Mouse (Mus musculus): ENCODE results near the gene Cnppd1. TPM values are rescaled to one million over a fixed set of nuclear protein-coding genes. Genes with fewer than 3 reads are reported as not detected.

The Cnppd1 gene
- total and polyA plus RNA-seq, 2 experiments = 26.4 to 44.3 TPM

DNA sequence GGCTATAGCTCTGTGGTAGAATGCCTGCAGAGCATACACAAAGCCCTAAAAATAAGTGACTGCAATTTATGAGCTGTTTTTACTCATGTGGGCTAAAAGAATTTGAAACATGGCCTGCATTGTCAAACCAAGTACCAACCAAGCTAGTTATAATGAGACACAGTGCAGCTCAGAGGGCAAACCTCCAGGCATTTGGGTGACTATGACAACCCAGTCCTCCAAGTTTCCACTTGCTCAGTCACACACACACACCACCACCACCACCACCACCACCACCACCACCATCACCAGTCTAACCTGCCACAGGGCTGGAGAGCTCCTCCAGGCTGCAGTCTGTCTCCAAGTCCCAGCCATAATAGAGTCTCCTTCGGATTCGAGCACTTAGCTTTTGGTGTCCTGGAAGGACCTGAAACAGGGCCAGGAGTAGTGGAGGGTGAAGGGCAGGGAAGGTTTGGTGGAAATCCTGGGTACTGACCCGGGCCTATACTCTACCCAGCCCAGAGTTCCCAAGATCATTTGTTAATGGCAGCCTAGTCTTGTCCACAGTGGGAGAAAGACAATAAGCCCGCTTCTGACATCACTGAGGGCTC is 1.8 kb downstream of the Cnppd1 start:
- H3K4me1 ChIP-seq (ENCODE audit: control insufficient read depth, insufficient read depth, low read length) = peaks cover 20% of the 10 kb centered on the region
- TF ChIP-seq CTCF (IDR thresholded peaks at IDR 0.05; ENCODE audit: low read depth, low read length) (no peak), POLR2A (IDR thresholded peaks at IDR 0.05; ENCODE audit: extremely low read depth, insufficient read depth, low read length) (no peak)
- peaks cover 37% of the 10 kb centered on the region for H3K36me3 ChIP-seq (ENCODE audit: control insufficient read depth, insufficient read depth, low read length)
- H3K27ac ChIP-seq (replicated peaks; ENCODE audit: insufficient read depth, low read depth, low read length) = peak overlapping the region; percentile 100
- H3K79me2 ChIP-seq (ENCODE audit: control insufficient read depth, insufficient read depth, low read length) = peaks cover 15% of the 10 kb centered on the region; the same call in 1 of the 2 replicates
- WGBS = 11% methylated on average over 4 of the region's 4 CpGs
- H3K27me3 ChIP-seq (ENCODE audit: control insufficient read depth, insufficient read depth, low read length) = no peaks in the 10 kb centered on the region
- no peak for DNase-seq (ENCODE audit: extremely low read depth, low read depth, low spot score)
- peak overlapping the region; percentile 95 for H3K9ac ChIP-seq (ENCODE audit: low read depth, low read length)
- H3K4me3 ChIP-seq (ENCODE audit: insufficient read depth, low read depth, low read length) = peak overlapping the region; percentile 92

DNA sequence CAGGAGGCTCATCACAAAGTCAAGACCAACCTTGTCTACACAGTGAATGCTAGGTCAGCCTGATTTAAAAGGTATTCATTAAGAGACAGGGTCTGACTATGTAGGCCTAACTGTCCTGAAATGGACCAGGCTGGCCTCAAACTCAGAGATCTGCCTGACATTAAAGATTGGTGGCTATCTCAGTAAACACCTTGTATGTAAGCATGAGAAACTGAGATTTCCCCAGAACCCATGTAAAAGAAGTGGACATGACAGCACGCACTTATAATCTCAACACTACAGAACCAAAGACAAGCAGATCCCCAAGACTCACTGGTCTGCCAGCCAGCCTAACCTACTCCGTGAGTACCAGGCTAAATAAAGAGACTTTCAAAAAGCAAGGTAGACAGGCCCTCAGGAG is 4.1 kb downstream of the Cnppd1 start:
- Histone ChIP-seq H3K79me2 (ENCODE audit: control insufficient read depth, insufficient read depth, low read length) (peaks cover 3% of the 10 kb centered on the region; the same call in 1 of the 2 replicates), H3K9ac (ENCODE audit: low read depth, low read length) (no peak overlapping the region), H3K27me3 (ENCODE audit: control insufficient read depth, insufficient read depth, low read length) (no peaks in the 10 kb centered on the region), H3K27ac (replicated peaks; ENCODE audit: insufficient read depth, low read depth, low read length) (no peak overlapping the region), H3K4me1 (ENCODE audit: control insufficient read depth, insufficient read depth, low read length) (peaks cover 6% of the 10 kb centered on the region), H3K36me3 (ENCODE audit: control insufficient read depth, insufficient read depth, low read length) (peaks cover 26% of the 10 kb centered on the region), H3K4me3 (ENCODE audit: insufficient read depth, low read depth, low read length) (no peak overlapping the region)
- no peak for DNase-seq (ENCODE audit: extremely low read depth, low read depth, low spot score)
- TF ChIP-seq CTCF (IDR thresholded peaks at IDR 0.05; ENCODE audit: low read depth, low read length) = no peak
- no peak for TF ChIP-seq POLR2A (IDR thresholded peaks at IDR 0.05; ENCODE audit: extremely low read depth, insufficient read depth, low read length)
- 95% methylated on average over 2 of the region's 2 CpGs for WGBS

DNA sequence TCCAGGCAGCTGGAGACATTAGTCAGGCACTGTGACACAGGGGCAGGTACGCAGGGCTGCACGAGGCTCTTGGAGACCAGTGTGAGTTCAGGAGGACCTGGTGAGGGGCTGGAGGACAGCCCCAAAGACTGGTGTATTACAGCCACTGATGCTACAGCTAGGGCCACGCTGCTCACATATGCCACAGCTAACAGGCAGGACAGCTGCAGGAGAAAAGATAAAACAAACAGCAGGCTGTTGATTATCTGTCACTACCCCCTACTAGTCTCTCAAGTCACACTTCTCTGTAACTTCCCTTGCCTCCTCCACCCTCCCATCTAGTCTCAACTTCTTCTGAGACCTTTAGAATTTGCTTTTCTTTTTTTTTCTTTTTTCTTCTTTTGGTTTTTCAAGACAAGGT is 5.8 kb downstream of the Cnppd1 start:
- TF ChIP-seq POLR2A (IDR thresholded peaks at IDR 0.05; ENCODE audit: extremely low read depth, insufficient read depth, low read length) (no peak), CTCF (IDR thresholded peaks at IDR 0.05; ENCODE audit: low read depth, low read length) (no peak)
- 86% methylated on average over 3 of the region's 3 CpGs for WGBS
- no peak for DNase-seq (ENCODE audit: extremely low read depth, low read depth, low spot score)
- Histone ChIP-seq H3K36me3 (ENCODE audit: control insufficient read depth, insufficient read depth, low read length) (peaks cover 26% of the 10 kb centered on the region), H3K9ac (ENCODE audit: low read depth, low read length) (no peak overlapping the region), H3K27ac (replicated peaks; ENCODE audit: insufficient read depth, low read depth, low read length) (no peak overlapping the region), H3K79me2 (ENCODE audit: control insufficient read depth, insufficient read depth, low read length) (no peaks in the 10 kb centered on the region), H3K27me3 (ENCODE audit: control insufficient read depth, insufficient read depth, low read length) (no peaks in the 10 kb centered on the region), H3K4me1 (ENCODE audit: control insufficient read depth, insufficient read depth, low read length) (peaks cover 3% of the 10 kb centered on the region; the same call in 1 of the 2 replicates), H3K4me3 (ENCODE audit: insufficient read depth, low read depth, low read length) (no peak overlapping the region)

DNA sequence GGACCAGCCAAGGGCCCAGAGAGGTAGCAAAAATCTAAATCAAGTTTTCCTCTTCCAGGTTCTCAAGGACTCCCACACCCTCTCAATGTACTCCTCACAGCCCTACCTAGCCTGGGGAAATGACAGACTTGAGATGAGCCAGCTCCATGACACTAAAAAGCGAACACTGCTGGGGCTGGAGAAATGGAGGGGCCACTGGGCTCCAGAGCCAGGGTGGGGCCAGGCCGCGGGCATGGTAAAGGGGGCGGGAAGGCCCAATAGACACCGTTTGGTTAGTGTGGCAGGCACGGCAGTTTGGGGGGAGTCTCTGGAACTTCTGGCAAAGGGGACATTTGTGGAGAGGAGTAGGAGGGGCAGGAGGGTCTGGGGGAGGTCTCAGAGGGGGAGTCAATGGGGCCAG is 6.2 kb downstream of the Cnppd1 start:
- no peak for DNase-seq (ENCODE audit: extremely low read depth, low read depth, low spot score)
- H3K79me2 ChIP-seq (ENCODE audit: control insufficient read depth, insufficient read depth, low read length) = no peaks in the 10 kb centered on the region
- H3K36me3 ChIP-seq (ENCODE audit: control insufficient read depth, insufficient read depth, low read length) = peaks cover 26% of the 10 kb centered on the region
- no peak overlapping the region for H3K4me3 ChIP-seq (ENCODE audit: insufficient read depth, low read depth, low read length)
- no peak overlapping the region for H3K9ac ChIP-seq (ENCODE audit: low read depth, low read length)
- TF ChIP-seq CTCF (IDR thresholded peaks at IDR 0.05; ENCODE audit: low read depth, low read length) (no peak), POLR2A (IDR thresholded peaks at IDR 0.05; ENCODE audit: extremely low read depth, insufficient read depth, low read length) (no peak)
- H3K4me1 ChIP-seq (ENCODE audit: control insufficient read depth, insufficient read depth, low read length) = peaks cover 3% of the 10 kb centered on the region; the same call in 1 of the 2 replicates
- no peak overlapping the region for H3K27ac ChIP-seq (replicated peaks; ENCODE audit: insufficient read depth, low read depth, low read length)
- H3K27me3 ChIP-seq (ENCODE audit: control insufficient read depth, insufficient read depth, low read length) = no peaks in the 10 kb centered on the region
- 90% methylated on average over 6 of the region's 6 CpGs for WGBS

DNA sequence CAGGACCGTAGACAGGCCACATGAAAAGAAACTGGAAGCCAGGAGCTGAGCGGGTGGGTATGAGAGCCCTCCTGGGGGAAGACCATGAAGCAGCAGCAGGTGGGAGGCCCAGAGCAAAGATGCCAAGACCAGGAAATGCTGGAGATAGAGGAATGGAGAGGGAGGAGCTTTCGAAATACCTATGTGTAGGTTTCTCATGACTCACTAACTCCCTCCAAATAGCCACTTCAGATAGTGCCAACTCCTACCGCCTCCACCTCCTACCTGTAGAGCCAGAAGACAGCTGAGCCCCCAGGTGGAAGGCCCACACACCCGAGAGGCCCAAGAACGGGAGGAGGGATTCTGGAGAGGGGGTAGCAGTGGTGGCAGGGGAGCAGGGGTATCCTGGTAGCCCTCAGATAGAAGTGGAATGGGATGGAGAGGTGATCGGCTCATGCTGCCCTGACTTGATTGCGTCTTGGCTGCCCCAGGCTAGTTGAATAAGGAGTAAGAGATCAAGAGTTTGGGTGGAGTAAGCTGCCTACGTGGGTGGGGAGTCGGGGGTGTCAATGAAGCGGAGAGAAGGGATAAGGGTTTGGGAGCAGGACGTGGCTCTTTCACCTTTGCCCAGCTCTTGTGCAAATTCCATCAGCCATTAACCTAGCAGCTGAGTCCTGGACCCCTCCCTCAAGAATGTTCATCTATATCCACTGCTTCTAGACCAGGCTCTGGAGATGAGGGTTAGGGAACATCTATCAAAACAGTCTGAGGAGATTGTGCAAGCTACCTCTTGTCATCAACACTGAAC is 8.9 kb downstream of the Cnppd1 start, which contains the start of gene Slc23a3:
Slc23a3 (minus strand) TSS at position 470 of the 787 bp plus-strand sequence.
- Histone ChIP-seq H3K4me1 (ENCODE audit: control insufficient read depth, insufficient read depth, low read length) (no peaks in the 10 kb centered on the region; the same call in 1 of the 2 replicates), H3K4me3 (ENCODE audit: insufficient read depth, low read depth, low read length) (no peak within 1 kb of the TSS), H3K27ac (replicated peaks; ENCODE audit: insufficient read depth, low read depth, low read length) (no peak within 1 kb of the TSS), H3K79me2 (ENCODE audit: control insufficient read depth, insufficient read depth, low read length) (no peaks in the 10 kb centered on the region), H3K36me3 (ENCODE audit: control insufficient read depth, insufficient read depth, low read length) (peaks cover 16% of the 10 kb centered on the region), H3K9ac (ENCODE audit: low read depth, low read length) (no peak within 1 kb of the TSS), H3K27me3 (ENCODE audit: control insufficient read depth, insufficient read depth, low read length) (no peaks in the 10 kb centered on the region)
- no peak for TF ChIP-seq CTCF (IDR thresholded peaks at IDR 0.05; ENCODE audit: low read depth, low read length)
- no peak for TF ChIP-seq POLR2A (IDR thresholded peaks at IDR 0.05; ENCODE audit: extremely low read depth, insufficient read depth, low read length)
- WGBS = 44% methylated on average over 12 of the region's 12 CpGs
- peak; percentile 28 for DNase-seq (ENCODE audit: extremely low read depth, low read depth, low spot score)

Data from liver, adult 2 months (tissue).